In the genomic region with DNA sequence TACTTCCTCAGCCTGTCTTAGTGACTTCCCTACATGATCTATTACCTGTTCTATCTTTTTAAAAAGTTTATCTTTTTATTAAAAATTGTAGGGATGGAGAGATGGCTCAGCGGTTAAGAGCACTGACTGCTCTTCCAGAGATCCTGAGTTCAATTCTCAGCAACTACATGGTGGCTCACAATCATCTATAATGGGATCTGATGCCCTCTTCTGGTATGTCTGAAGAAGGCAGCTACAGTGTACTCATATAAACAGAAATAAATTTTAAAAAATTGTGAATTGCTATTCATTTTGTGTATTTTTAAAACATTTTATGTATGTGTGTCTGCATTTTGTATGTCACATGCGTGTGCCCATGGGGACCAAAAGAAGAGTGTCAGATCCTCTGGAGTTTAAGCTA, we compare ENCODE assay signal across 1 mouse cellular context.
A peak's percentile ranks its signal among the peaks of the same experiment; 100 is the strongest.
TF ChIP-seq lines count a peak whose summit lies in the region.

No protein-coding gene starts in this region.

TF ChIP-seq in MEL, 35 proteins besides CTCF, POLR2A, EP300 and RAD21:
- TF ChIP-seq SMC3 (IDR thresholded peaks at IDR 0.05; ENCODE audit: low read depth, low read length) = peak; percentile 50
- TF ChIP-seq ZC3H11A (IDR thresholded peaks at IDR 0.05; ENCODE audit: low read depth, low read length) = peak; percentile 44
- no peak for TF ChIP-seq MAZ (IDR thresholded peaks at IDR 0.05; ENCODE audit: low read depth, low read length)
TF ChIP-seq in MEL: peak in this region for 2.
